ENCODE assay signal across 9 mouse cellular contexts in the genomic region with DNA sequence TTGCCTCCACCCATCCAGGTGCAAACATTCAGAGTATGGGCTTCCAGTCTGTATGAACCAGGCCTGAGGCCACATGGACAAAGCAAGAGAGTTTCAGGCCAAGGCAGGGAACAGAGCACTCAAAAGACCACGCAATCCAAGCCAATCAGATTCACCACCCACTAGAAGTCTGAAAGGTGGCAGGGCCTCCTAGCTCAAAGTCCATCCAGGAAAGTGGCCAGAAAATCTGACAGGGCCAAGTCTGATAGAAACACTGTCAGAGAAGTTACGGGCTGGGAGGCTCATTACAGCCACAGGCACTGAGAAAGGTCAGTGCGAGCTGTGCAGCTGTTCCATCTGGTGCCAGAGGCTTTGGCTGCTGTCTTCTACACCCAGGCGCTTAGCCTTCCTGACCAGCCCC. TPM values are rescaled to one million over a fixed set of nuclear protein-coding genes. Genes with fewer than 3 reads are reported as not detected.
A peak's percentile ranks its signal among the peaks of the same experiment; 100 is the strongest.
DNase-seq lines count a peak whose midpoint lies in the region; ATAC-seq lines count a peak whose summit lies in the region.
"Had no signal": no experiment of that assay in that cellular context is flagged by ENCODE, and none has a peak within 500 bp of the region (broad histone marks: within the 10 kb centered on the region; RNA-seq: fewer than 3 reads in every experiment).

No protein-coding gene starts in this region.

- no peaks in the 10 kb centered on the region for H3K36me3 ChIP-seq in forebrain, embryonic 14.5 days (ENCODE audit: control insufficient read depth, insufficient read depth, low read length)
- H3K36me3 ChIP-seq in hindbrain, embryonic 15.5 days: no peaks in the 10 kb centered on the region

- peak overlapping the region; percentile 65 for H3K4me2 ChIP-seq in forebrain, embryonic 14.5 days (ENCODE audit: low read length)
- H3K4me2 ChIP-seq in hindbrain, embryonic 15.5 days: peak overlapping the region; percentile 69

- peak overlapping the region; percentile 100 for H3K27ac ChIP-seq in forebrain, embryonic 14.5 days (ENCODE audit: low read depth, low read length)
- peak overlapping the region; percentile 100 for H3K27ac ChIP-seq in hindbrain, embryonic 15.5 days (replicated peaks)

- DNase-seq in embryo, embryonic 10 days (ENCODE audit: low spot score): peak; percentile 37
- no peak for DNase-seq in embryo, embryonic 9.5 days (ENCODE audit: extremely low spot score)
- DNase-seq in ES-CJ7 (ENCODE audit: low read depth, low spot score) (peak; percentile 17), liver (peak; percentile 4)
- peak; percentile 42 for DNase-seq in forebrain, embryonic 14.5 days (ENCODE audit: low spot score)
- peak; percentile 3 for DNase-seq in ovary, postnatal 10 days (ENCODE audit: low spot score)
- DNase-seq in right cerebral cortex, postnatal 4 days: no peak

- H3K9me3 ChIP-seq in forebrain, embryonic 14.5 days (replicated peaks; ENCODE audit: control insufficient read depth, low read length): no peaks in the 10 kb centered on the region
- H3K9me3 ChIP-seq in hindbrain, embryonic 15.5 days: no peaks in the 10 kb centered on the region

- H3K27me3 ChIP-seq in forebrain, embryonic 14.5 days (replicated peaks; ENCODE audit: control insufficient read depth, insufficient read depth, low read length): no peaks in the 10 kb centered on the region
- no peaks in the 10 kb centered on the region for H3K27me3 ChIP-seq in hindbrain, embryonic 15.5 days
- H3K27me3 ChIP-seq: Patski had no signal

- whole genome bisulfite sequencing in forebrain, embryonic 14.5 days: 20% methylated on average over 4 of the region's 4 CpGs
- WGBS in hindbrain, embryonic 15.5 days: 21% methylated on average over 4 of the region's 4 CpGs

- ATAC-seq in forebrain, embryonic 14.5 days: peak; percentile 1; the same call in 1 of the 2 replicates
- peak; percentile 9 for ATAC-seq in hindbrain, embryonic 15.5 days (ENCODE audit: low FRiP score, low read depth)

- peak overlapping the region; percentile 97 for H3K9ac ChIP-seq in forebrain, embryonic 14.5 days (ENCODE audit: low read length)
- H3K9ac ChIP-seq in hindbrain, embryonic 15.5 days: peak overlapping the region; percentile 92

- H3K4me1 ChIP-seq in forebrain, embryonic 14.5 days (ENCODE audit: control insufficient read depth, insufficient read depth, low read length): peaks cover 7% of the 10 kb centered on the region
- peaks cover 19% of the 10 kb centered on the region for H3K4me1 ChIP-seq in hindbrain, embryonic 15.5 days (replicated peaks)

- peak overlapping the region; percentile 93 for H3K4me3 ChIP-seq in forebrain, embryonic 14.5 days (ENCODE audit: low read depth, low read length)
- H3K4me3 ChIP-seq in hindbrain, embryonic 15.5 days: peak overlapping the region; percentile 90

RNA-seq across cellular contexts. Expression of a gene that starts 1.2 kb away (rescaled TPM):
- polyA plus RNA-seq in forebrain, embryonic 14.5 days (2014; fragmentation: Nextera tagmentation; extraction: Ambion mirVana): 17.9 and 21.8 TPM in 2 replicates
- 15.0 and 15.4 TPM in 2 replicates for polyA plus RNA-seq in hindbrain, embryonic 15.5 days (2015; fragmentation: Nextera tagmentation; extraction: Ambion mirVana)

RNA-seq across cellular contexts. Expression of a gene that starts 38.8 kb away (rescaled TPM):
- 35.3 and 40.3 TPM in 2 replicates for polyA plus RNA-seq in forebrain, embryonic 14.5 days (2014; fragmentation: Nextera tagmentation; extraction: Ambion mirVana)
- 28.8 and 37.9 TPM in 2 replicates for polyA plus RNA-seq in hindbrain, embryonic 15.5 days (2015; fragmentation: Nextera tagmentation; extraction: Ambion mirVana)

Comparison
In these comparisons a context has a peak if more than half of its experiments do, and no peak if none do; other contexts are left out.
1. DNase-seq: peak in embryo, embryonic 10 days (single experiment), ES-CJ7 (single experiment), forebrain, embryonic 14.5 days (single experiment), liver (single experiment) and ovary, postnatal 10 days (single experiment); none in embryo, embryonic 9.5 days (single experiment) and right cerebral cortex, postnatal 4 days (single experiment).